Mouse (Mus musculus) megakaryocyte, embryonic 14.5 days (primary cell): ENCODE data around the gene Stat5b. TPM values are rescaled to one million over a fixed set of nuclear protein-coding genes. Genes with fewer than 3 reads are reported as not detected.

Experiments
- H3K27me3 ChIP-seq: replicated peaks from 2 replicates; pipeline ENCODE3; 2012; ENCODE audit warnings: inconsistent platforms
- H3K36me3 ChIP-seq: replicated peaks from 2 replicates; pipeline ENCODE3; 2012; ENCODE audit warnings: low read length, inconsistent platforms, mixed read lengths
- H3K4me1 ChIP-seq: 2 replicates; pipeline ENCODE4 v1.6.1; 2012; ENCODE audit warnings: inconsistent platforms
- H3K4me3 ChIP-seq: replicated peaks from 2 replicates; pipeline ENCODE3; 2012; ENCODE audit warnings: moderate library complexity, mild to moderate bottlenecking, inconsistent platforms
- H3K9me3 ChIP-seq: 2 replicates; pipeline ENCODE4 v1.6.1; 2012; ENCODE audit warnings: inconsistent platforms
- FLI1 ChIP-seq: IDR thresholded peaks from 2 replicates; pipeline ENCODE4 v1.6.1; 2012; ENCODE audit warnings: low read length, inconsistent platforms, mixed read lengths
- GATA1 ChIP-seq: IDR thresholded peaks from 3 replicates; pipeline ENCODE4 v1.6.1; 2012; ENCODE audit warnings: mixed read lengths, low read length, inconsistent platforms, borderline replicate concordance
- polyA plus RNA-seq: library from polyadenylated mRNA; stranded (reverse); fragments of >175 nt; gene quantifications from 2 replicates; pipeline ENCODE4 v1.2.3, GENCODE M21; 2012; ENCODE audit warnings: low replicate concordance; ENCODE audit not compliant: insufficient read depth

Stat5b gene
- polyA plus RNA-seq, 1 experiment = 12.8 TPM

- no peak overlapping the region for H3K4me3 ChIP-seq
- TF ChIP-seq GATA1 (no peak), FLI1 (no peak)
- H3K9me3 ChIP-seq = peaks cover 2% of the 10 kb centered on the region
- H3K27me3 ChIP-seq = peaks cover 53% of the 10 kb centered on the region
- no peaks in the 10 kb centered on the region for H3K36me3 ChIP-seq
- peaks cover 23% of the 10 kb centered on the region for H3K4me1 ChIP-seq
These were observed 104.0 kb downstream of the Stat5b start for GRCm38 (mm10) chr11:100746546-100746945.

GRCm38 (mm10) chr11:100745085-100745484 lies 105.4 kb downstream of the Stat5b start:
- TF ChIP-seq GATA1 (no peak), FLI1 (no peak)
- Histone ChIP-seq H3K4me1 (peaks cover 18% of the 10 kb centered on the region), H3K9me3 (no peaks in the 10 kb centered on the region), H3K4me3 (no peak overlapping the region), H3K36me3 (no peaks in the 10 kb centered on the region), H3K27me3 (peaks cover 48% of the 10 kb centered on the region)

DNA sequence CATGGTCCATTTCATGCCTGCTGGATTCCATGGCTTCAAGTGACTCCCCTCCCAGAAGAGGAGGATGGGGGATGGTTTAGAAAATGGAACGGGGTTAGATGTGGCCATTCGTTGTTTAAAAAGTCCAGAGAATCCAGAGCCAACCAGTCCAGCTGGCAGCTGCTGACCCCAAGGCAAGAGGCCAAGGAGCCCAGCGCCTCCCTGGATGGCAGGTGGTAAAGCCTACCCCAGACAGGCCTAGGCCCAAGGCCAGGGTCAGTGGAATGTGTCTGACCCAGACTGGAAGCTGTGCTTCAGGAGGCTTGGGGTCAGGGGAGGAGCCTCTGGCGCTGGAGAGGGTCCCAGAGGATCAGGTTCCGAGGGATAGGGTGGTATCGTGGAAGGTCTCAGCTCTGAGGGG lies 109.2 kb downstream of the Stat5b start:
- no peak overlapping the region for H3K4me3 ChIP-seq
- H3K4me1 ChIP-seq = peaks cover 31% of the 10 kb centered on the region
- peaks cover 14% of the 10 kb centered on the region for H3K27me3 ChIP-seq
- no peaks in the 10 kb centered on the region for H3K36me3 ChIP-seq
- TF ChIP-seq FLI1 (no peak), GATA1 (no peak)
- H3K9me3 ChIP-seq = no peaks in the 10 kb centered on the region

DNA sequence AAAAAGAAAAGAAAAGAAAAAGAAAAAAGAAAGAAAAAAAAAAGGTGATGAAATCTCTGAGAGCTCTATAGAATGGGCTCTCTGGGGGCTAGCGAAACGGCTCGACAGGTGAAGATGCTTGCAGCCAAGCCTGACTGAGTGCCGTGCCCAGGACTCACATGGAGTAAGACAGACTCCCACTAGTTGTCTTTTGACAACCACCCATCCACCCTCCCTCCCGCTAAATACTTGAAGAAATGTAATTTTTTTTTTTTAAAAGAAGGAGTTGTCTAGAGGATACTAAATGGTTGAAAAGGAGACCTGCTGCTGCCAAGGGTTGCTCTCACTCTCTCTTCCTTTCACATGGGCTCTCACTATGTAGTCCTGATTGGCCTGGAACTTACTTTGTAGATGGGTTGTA lies 111.8 kb downstream of the Stat5b start:
- TF ChIP-seq FLI1 (no peak), GATA1 (no peak)
- Histone ChIP-seq H3K27me3 (no peaks in the 10 kb centered on the region), H3K4me3 (peak overlapping the region; percentile 99), H3K4me1 (peaks cover 50% of the 10 kb centered on the region), H3K9me3 (no peaks in the 10 kb centered on the region), H3K36me3 (peaks cover 14% of the 10 kb centered on the region)

GRCm38 (mm10) chr11:100738066-100738604 lies 112.4 kb downstream of the Stat5b start, which contains the start of gene Rab5c:
Gene Rab5c, minus strand, starts transcription at chr11:100738215.
- peaks cover 56% of the 10 kb centered on the region for H3K4me1 ChIP-seq
- H3K4me3 ChIP-seq = peak within 1 kb of the TSS; percentile 99
- peaks cover 20% of the 10 kb centered on the region for H3K36me3 ChIP-seq
- peak; percentile 58; the same call in 1 of the 2 replicates for TF ChIP-seq FLI1
- peak; percentile 60; the same call in 1 of the 3 replicates for TF ChIP-seq GATA1
- no peaks in the 10 kb centered on the region for H3K9me3 ChIP-seq
- no peaks in the 10 kb centered on the region for H3K27me3 ChIP-seq

DNA sequence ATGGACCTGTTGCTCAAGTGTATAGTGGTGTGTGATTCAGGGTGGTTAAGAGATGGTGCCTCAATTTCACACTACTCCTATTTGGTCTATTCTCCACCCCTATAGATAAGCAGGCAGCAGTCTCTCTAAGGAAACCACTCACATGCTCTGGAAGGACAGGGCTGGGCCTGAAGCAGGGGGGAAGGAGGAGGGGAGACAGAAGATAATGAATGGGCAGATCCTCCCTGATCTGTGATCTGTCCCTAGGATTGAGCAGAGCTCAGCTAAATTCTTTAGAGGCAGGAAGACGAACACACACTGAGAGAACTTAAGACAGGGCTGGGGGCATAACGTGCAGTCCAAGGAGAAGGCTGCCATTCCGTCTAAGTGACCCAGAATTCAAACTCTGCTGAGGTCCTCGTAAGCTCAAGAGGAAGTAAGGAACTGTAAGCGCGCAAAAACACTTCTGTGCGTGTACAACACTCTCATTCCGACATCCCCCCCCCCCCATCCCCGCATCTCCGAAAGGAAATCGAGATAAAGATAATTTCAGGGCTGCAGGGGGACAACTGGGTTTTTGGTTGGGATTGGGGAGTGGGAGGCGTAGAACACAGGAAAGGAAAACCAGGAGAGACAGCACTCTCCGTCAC lies 113.3 kb downstream of the Stat5b start:
- Histone ChIP-seq H3K36me3 (peaks cover 29% of the 10 kb centered on the region), H3K4me1 (peaks cover 62% of the 10 kb centered on the region)
- no peak; the same call in 2 of the 3 replicates for TF ChIP-seq GATA1
- TF ChIP-seq FLI1 = no peak

GRCm38 (mm10) chr11:100736746-100737080 lies 113.8 kb downstream of the Stat5b start:
- H3K9me3 ChIP-seq = no peaks in the 10 kb centered on the region
- H3K27me3 ChIP-seq = no peaks in the 10 kb centered on the region
- H3K4me3 ChIP-seq = peak overlapping the region; percentile 99
- H3K4me1 ChIP-seq = peaks cover 67% of the 10 kb centered on the region
- no peak for TF ChIP-seq FLI1
- TF ChIP-seq GATA1 = no peak
- H3K36me3 ChIP-seq = peaks cover 34% of the 10 kb centered on the region

More for the DNA sequence above, 113.3 kb downstream of the Stat5b start:
- peak overlapping the region; percentile 99 for H3K4me3 ChIP-seq
- H3K9me3 ChIP-seq = no peaks in the 10 kb centered on the region
- H3K27me3 ChIP-seq = no peaks in the 10 kb centered on the region

- Histone ChIP-seq H3K4me1 (peaks cover 73% of the 10 kb centered on the region), H3K36me3 (peaks cover 40% of the 10 kb centered on the region)
- no peak for TF ChIP-seq GATA1
- TF ChIP-seq FLI1 = no peak
These were observed 114.4 kb downstream of the Stat5b start for GRCm38 (mm10) chr11:100735954-100736745.

DNA sequence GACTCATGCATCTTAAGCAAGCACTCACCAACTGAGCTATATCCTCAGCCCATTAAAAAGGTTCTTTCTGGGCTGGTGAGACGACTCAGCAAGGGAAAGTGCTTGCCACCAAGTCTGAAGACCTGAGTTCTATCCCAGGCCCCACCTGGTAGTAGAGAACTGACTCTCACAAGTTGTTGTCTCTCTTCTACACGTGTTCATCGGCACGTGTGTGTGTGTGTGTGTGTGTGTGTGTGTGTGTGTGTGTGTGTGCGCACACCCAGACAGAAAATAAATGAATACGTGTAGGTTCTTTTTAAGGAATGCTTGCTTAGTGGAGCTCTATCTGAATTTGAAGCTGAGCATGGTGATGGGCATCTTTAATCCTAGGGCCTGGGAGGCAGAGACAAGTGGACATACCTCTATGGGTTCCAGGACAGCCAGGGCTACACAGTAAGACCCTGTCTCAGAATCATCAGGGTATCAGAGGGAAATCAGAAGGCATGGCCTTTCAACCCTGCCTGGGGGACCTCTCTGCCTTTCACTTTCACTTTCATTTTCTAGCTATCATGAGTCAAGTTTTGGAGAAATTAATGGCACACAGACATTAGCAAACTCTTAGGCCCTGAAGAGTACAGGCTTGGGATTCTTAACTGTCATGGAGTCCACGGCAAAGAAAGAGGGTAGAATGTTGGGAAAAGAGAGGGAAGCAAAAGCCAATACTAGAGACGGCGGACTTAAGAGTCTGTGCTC lies 115.2 kb downstream of the Stat5b start:
- peaks cover 48% of the 10 kb centered on the region for H3K36me3 ChIP-seq

More at GRCm38 (mm10) chr11:100735954-100736745, 114.4 kb downstream of the Stat5b start:
- H3K27me3 ChIP-seq = no peaks in the 10 kb centered on the region
- no peaks in the 10 kb centered on the region for H3K9me3 ChIP-seq
- peak overlapping the region; percentile 99 for H3K4me3 ChIP-seq

More for the DNA sequence above, 115.2 kb downstream of the Stat5b start:
- TF ChIP-seq GATA1 (no peak), FLI1 (no peak)
- Histone ChIP-seq H3K27me3 (no peaks in the 10 kb centered on the region), H3K4me1 (peaks cover 81% of the 10 kb centered on the region), H3K4me3 (peak overlapping the region; percentile 99), H3K9me3 (no peaks in the 10 kb centered on the region)

Other genes starting within 250 kb of the Stat5b start
- gene Nkiras2, start 231.5 kb downstream of the Stat5b start, polyA plus RNA-seq = 62.7 and 103 TPM in 2 replicates
- 1.8 and 86.6 TPM in 2 replicates for gene Dnajc7, start 230.6 kb downstream of the Stat5b start, polyA plus RNA-seq
- 0.39 TPM in 1 of 2 replicates, not detected in the other for gene Zfp385c, start 158.3 kb downstream of the Stat5b start, polyA plus RNA-seq
- 9.2 TPM in 1 of 2 replicates, not detected in the other for gene Dhx58, start 146.5 kb downstream of the Stat5b start, polyA plus RNA-seq
- 30.5 and 34.7 TPM in 2 replicates for gene Kat2a, start 138.3 kb downstream of the Stat5b start, polyA plus RNA-seq
- 0.54 TPM in 1 of 2 replicates, not detected in the other for gene Hspb9, start 136.9 kb downstream of the Stat5b start, polyA plus RNA-seq
- 502 and 744 TPM in 2 replicates for gene Rab5c, start 112.5 kb downstream of the Stat5b start, polyA plus RNA-seq
- gene Kcnh4, start 90.8 kb downstream of the Stat5b start, polyA plus RNA-seq = 0.43 TPM in 1 of 2 replicates, not detected in the other
- not detected in 2 replicates for gene Hcrt, start 87.8 kb downstream of the Stat5b start, polyA plus RNA-seq
- 2.2 and 7.2 TPM in 2 replicates for gene Ghdc, start 79.8 kb downstream of the Stat5b start, polyA plus RNA-seq
- gene Stat5a, start 8.6 kb upstream of the Stat5b start, polyA plus RNA-seq = 2.3 and 3.9 TPM in 2 replicates
- 63.3 and 82.6 TPM in 2 replicates for gene Stat3, start 88.8 kb upstream of the Stat5b start, polyA plus RNA-seq
- gene Cavin1, start 120.2 kb upstream of the Stat5b start, polyA plus RNA-seq = 24.1 and 43.9 TPM in 2 replicates
- 90.5 and 153 TPM in 2 replicates for gene Atp6v0a1, start 158.7 kb upstream of the Stat5b start, polyA plus RNA-seq
- 30.7 and 32.1 TPM in 2 replicates for gene Naglu, start 219.3 kb upstream of the Stat5b start, polyA plus RNA-seq
- gene Hsd17b1, start 227.7 kb upstream of the Stat5b start, polyA plus RNA-seq = 3.5 and 5.8 TPM in 2 replicates
- gene Coasy, start 231.8 kb upstream of the Stat5b start, polyA plus RNA-seq = 17.7 and 36.8 TPM in 2 replicates
- gene Mlx, start 236.6 kb upstream of the Stat5b start, polyA plus RNA-seq = 2.8 and 12.4 TPM in 2 replicates
- gene Psmc3ip, start 244.7 kb upstream of the Stat5b start, polyA plus RNA-seq = 10.4 TPM in 1 of 2 replicates, not detected in the other